Mouse (Mus musculus) intestine, embryonic 14.5 days (tissue): ENCODE data around the gene Wbp1l. TPM values are rescaled to one million over a fixed set of nuclear protein-coding genes. Genes with fewer than 3 reads are reported as not detected.
A peak's percentile ranks its signal among the peaks of the same experiment; 100 is the strongest.

Source experiments
- ATAC-seq: fragments of 200-750 bp; cut with Nextera tagmentation; replicated peaks from 2 replicates; pipeline ENCODE4 v1.8.0; 2017; ENCODE audit warnings: low read depth, moderate number of reproducible peaks, moderate TSS enrichment, moderate library complexity; ENCODE audit not compliant: low FRiP score, low TSS enrichment
- DNase-seq: peaks from one replicate; pipeline ENCODE4 v3.0.0-alpha.2; 2018; ENCODE audit warnings: low spot score
- H3K27ac ChIP-seq: fragments of 300-500 bp; sonication (generic); 2 replicates; pipeline ENCODE4 v1.5.1; 2014; ENCODE audit warnings: low read depth, mild to moderate bottlenecking, control low read depth
- H3K27me3 ChIP-seq: fragments of 300-500 bp; sonication (generic); replicated peaks from 2 replicates; pipeline ENCODE4 v1.6.1; 2014; ENCODE audit warnings: low read length, control low read depth; ENCODE audit not compliant: control insufficient read depth, insufficient read depth
- H3K36me3 ChIP-seq: fragments of 300-500 bp; sonication (generic); 2 replicates; pipeline ENCODE4 v1.6.1; 2014; ENCODE audit warnings: low read length, control low read depth; ENCODE audit not compliant: control insufficient read depth, insufficient read depth
- H3K4me1 ChIP-seq: fragments of 300-500 bp; sonication (generic); replicated peaks from 2 replicates; pipeline ENCODE4 v1.6.1; 2014; ENCODE audit warnings: low read length, control low read depth, mixed read lengths; ENCODE audit not compliant: control insufficient read depth, insufficient read depth
- H3K4me2 ChIP-seq: fragments of 300-500 bp; sonication (generic); 2 replicates; pipeline ENCODE4 v1.6.1; 2014; ENCODE audit warnings: low read length
- H3K4me3 ChIP-seq: fragments of 300-500 bp; sonication (generic); 2 replicates; pipeline ENCODE4 v1.5.1; 2014; ENCODE audit warnings: low read depth, low read length, control low read depth, mixed read lengths
- H3K9ac ChIP-seq: fragments of 300-500 bp; sonication (generic); 2 replicates; pipeline ENCODE4 v1.6.1; 2014; ENCODE audit warnings: mild to moderate bottlenecking, low read length
- H3K9me3 ChIP-seq: fragments of 300-500 bp; sonication (generic); 2 replicates; pipeline ENCODE4 v1.6.1; 2016; ENCODE audit warnings: low read length, control low read depth; ENCODE audit not compliant: control insufficient read depth
- WGBS: fragments of 180-500 bp; shearing (Covaris S2); extraction: QIAGEN DNeasy Blood & Tissue Kit; methylation state at CpG from one replicate; pipeline ENCODE4 v1.1.7; 2014; 5-methylcytosine and 5-hydroxymethylcytosine counted together
- polyA plus RNA-seq: library from polyadenylated mRNA; unstranded; fragments of >200 nt; fragmentation: Nextera tagmentation; extraction: Ambion mirVana; gene quantifications from 2 replicates; pipeline ENCODE4 v1.2.1, GENCODE M21; 2014

Wbp1l gene
- polyA plus RNA-seq, 1 experiment from 2014 or later: 40.2 TPM

- 58% methylated on average over 13 of the region's 13 CpGs for WGBS
- Histone ChIP-seq H3K27ac (no peak overlapping the region), H3K9ac (no peak overlapping the region), H3K4me2 (no peak overlapping the region), H3K9me3 (no peaks in the 10 kb centered on the region), H3K4me1 (no peaks in the 10 kb centered on the region), H3K36me3 (peaks cover 34% of the 10 kb centered on the region), H3K27me3 (no peaks in the 10 kb centered on the region), H3K4me3 (no peak overlapping the region)
- DNase-seq: peak; percentile 94
- peak; percentile 73 for ATAC-seq
Measured at GRCm38 (mm10) chr19:46587823-46588508, 10.9 kb upstream of the Wbp1l start.

- WGBS: 86% methylated on average over 6 of the region's 6 CpGs
- H3K4me3 ChIP-seq: no peak overlapping the region
- H3K9me3 ChIP-seq: no peaks in the 10 kb centered on the region
- ATAC-seq: no peak
- no peak for DNase-seq
- H3K4me1 ChIP-seq: no peaks in the 10 kb centered on the region
- H3K9ac ChIP-seq: no peak overlapping the region
- H3K27me3 ChIP-seq: no peaks in the 10 kb centered on the region
- peaks cover 45% of the 10 kb centered on the region for H3K36me3 ChIP-seq
- no peak overlapping the region for H3K27ac ChIP-seq
- H3K4me2 ChIP-seq: no peak overlapping the region
Measured at GRCm38 (mm10) chr19:46591575-46591974, 7.3 kb upstream of the Wbp1l start.

GRCm38 (mm10) chr19:46592751-46593439, 6.0 kb upstream of the Wbp1l start:
- Histone ChIP-seq H3K4me2 (no peak overlapping the region), H3K9me3 (no peaks in the 10 kb centered on the region), H3K4me3 (no peak overlapping the region), H3K4me1 (no peaks in the 10 kb centered on the region), H3K36me3 (peaks cover 40% of the 10 kb centered on the region), H3K9ac (no peak overlapping the region), H3K27me3 (no peaks in the 10 kb centered on the region), H3K27ac (no peak overlapping the region)
- 90% methylated on average over 9 of the region's 9 CpGs for WGBS
- ATAC-seq (no peak), DNase-seq (no peak)

GRCm38 (mm10) chr19:46598187-46598586, 697 bp upstream of the Wbp1l start:
- H3K36me3 ChIP-seq: peaks cover 24% of the 10 kb centered on the region; the same call in 1 of the 2 replicates
- H3K9ac ChIP-seq: no peak overlapping the region
- no peaks in the 10 kb centered on the region for H3K9me3 ChIP-seq
- no peaks in the 10 kb centered on the region for H3K27me3 ChIP-seq
- no peak overlapping the region for H3K27ac ChIP-seq
- H3K4me3 ChIP-seq: peak overlapping the region; percentile 97
- 0 out of 2 replicates have a peak, but pooled peaks have one; percentile 1 for ATAC-seq
- peak overlapping the region; percentile 45 for H3K4me2 ChIP-seq
- DNase-seq: no peak
- H3K4me1 ChIP-seq: peaks cover 11% of the 10 kb centered on the region
- 75% methylated on average over 4 of the region's 4 CpGs for WGBS

- Histone ChIP-seq H3K27me3 (no peaks in the 10 kb centered on the region), H3K36me3 (0 out of 2 replicates have a peak, but pooled peaks cover 21% of the 10 kb centered on the region), H3K4me2 (peak overlapping the region; percentile 76), H3K27ac (peak overlapping the region; percentile 40; the same call in 1 of the 2 replicates), H3K4me1 (peaks cover 11% of the 10 kb centered on the region), H3K9ac (peak overlapping the region; percentile 67), H3K4me3 (peak overlapping the region; percentile 97), H3K9me3 (no peaks in the 10 kb centered on the region)
- 0 out of 2 replicates have a peak, but pooled peaks have one; percentile 22 for ATAC-seq
- 16% methylated on average over 22 of the region's 22 CpGs for WGBS
- DNase-seq: peak; percentile 64
Measured at GRCm38 (mm10) chr19:46599375-46600256, 732 bp downstream of the Wbp1l start.

- no peaks in the 10 kb centered on the region for H3K9me3 ChIP-seq
- ATAC-seq (no peak), DNase-seq (no peak)
- H3K27ac ChIP-seq: no peak overlapping the region
- H3K27me3 ChIP-seq: no peaks in the 10 kb centered on the region
- H3K9ac ChIP-seq: no peak overlapping the region
- peak overlapping the region; percentile 97; the same call in 1 of the 2 replicates for H3K4me3 ChIP-seq
- WGBS: 81% methylated on average over 4 of the region's 4 CpGs
- peak overlapping the region; percentile 76 for H3K4me2 ChIP-seq
- 0 out of 2 replicates have a peak, but pooled peaks cover 14% of the 10 kb centered on the region for H3K36me3 ChIP-seq
- H3K4me1 ChIP-seq: peaks cover 11% of the 10 kb centered on the region
Measured at GRCm38 (mm10) chr19:46600371-46600770, 1.5 kb downstream of the Wbp1l start.

GRCm38 (mm10) chr19:46601491-46601890, 2.6 kb downstream of the Wbp1l start:
- Histone ChIP-seq H3K4me2 (no peak overlapping the region), H3K4me3 (no peak overlapping the region), H3K27me3 (no peaks in the 10 kb centered on the region), H3K4me1 (peaks cover 11% of the 10 kb centered on the region), H3K27ac (no peak overlapping the region), H3K36me3 (peaks cover 14% of the 10 kb centered on the region; the same call in 1 of the 2 replicates), H3K9me3 (no peaks in the 10 kb centered on the region), H3K9ac (no peak overlapping the region)
- no peak for DNase-seq
- ATAC-seq: no peak
- 82% methylated on average over 14 of the region's 14 CpGs for WGBS

- H3K27ac ChIP-seq: no peak overlapping the region
- DNase-seq: no peak
- no peak overlapping the region for H3K4me3 ChIP-seq
- H3K4me2 ChIP-seq: no peak overlapping the region
- H3K9me3 ChIP-seq: no peaks in the 10 kb centered on the region
- no peaks in the 10 kb centered on the region for H3K27me3 ChIP-seq
- peaks cover 20% of the 10 kb centered on the region; the same call in 1 of the 2 replicates for H3K36me3 ChIP-seq
- no peak for ATAC-seq
- 84% methylated on average over 4 of the region's 4 CpGs for WGBS
- H3K9ac ChIP-seq: no peak overlapping the region
- H3K4me1 ChIP-seq: peaks cover 11% of the 10 kb centered on the region
Measured at GRCm38 (mm10) chr19:46602406-46602805, 3.5 kb downstream of the Wbp1l start.
